25 mouse cellular contexts compared by ENCODE assay signal in the genomic region with DNA sequence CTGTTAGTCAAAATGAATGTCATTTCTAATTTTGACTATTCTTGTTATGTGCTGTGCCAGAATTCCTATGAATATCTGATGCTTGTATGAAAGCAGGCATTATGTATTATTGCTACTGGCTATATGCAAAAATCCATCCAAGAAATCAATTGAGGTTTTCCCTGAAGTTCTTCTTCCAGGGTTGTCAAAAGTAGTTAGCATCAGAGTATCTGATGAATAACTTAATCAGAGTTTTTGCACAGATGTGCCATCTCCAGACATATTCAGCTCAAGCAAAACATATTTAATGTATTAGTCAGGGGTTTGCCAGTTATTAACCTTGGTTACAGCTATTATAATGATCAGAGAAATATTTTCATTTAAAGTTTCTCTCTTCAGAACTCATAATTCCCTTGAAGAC.
DNase-seq lines count a peak whose midpoint lies in the region; ATAC-seq and TF ChIP-seq lines count a peak whose summit lies in the region.
"Had no signal": no experiment of that assay in that cellular context is flagged by ENCODE, and none has a peak within 500 bp of the region (broad histone marks: within the 10 kb centered on the region; RNA-seq: fewer than 3 reads in every experiment).

No protein-coding gene starts in this region.

- peak; percentile 46 for DNase-seq in midbrain, embryonic 14.5 days
- DNase-seq in retina, embryonic 14.5 days (ENCODE audit: low spot score), result peak; percentile 15
- DNase-seq in retina, postnatal 1 day, result no peak
- peak; percentile 2 for DNase-seq in brain, embryonic 14.5 days (ENCODE audit: low read depth)
- DNase-seq in forebrain, embryonic 14.5 days (ENCODE audit: low spot score), result no peak
- DNase-seq: adrenal gland, adult 8-10 months; adrenal gland, postnatal 14 days; adrenal gland, postnatal 36 days; cerebellum, adult 11 months; cerebellum, adult 18-20 months; cerebellum, adult 8-10 months; cerebellum, adult 9-11 months; cerebellum, postnatal 14 days; cerebellum, postnatal 36 days; embryo, embryonic 11 days; forebrain, postnatal 0 days had no signal

- no peaks in the 10 kb centered on the region for H3K9me3 ChIP-seq in midbrain, embryonic 14.5 days (ENCODE audit: control insufficient read depth, low read length)
- H3K9me3 ChIP-seq in midbrain, embryonic 13.5 days, result no peaks in the 10 kb centered on the region
- no peaks in the 10 kb centered on the region for H3K9me3 ChIP-seq in forebrain, embryonic 14.5 days (replicated peaks; ENCODE audit: control insufficient read depth, low read length)
- H3K9me3 ChIP-seq: embryonic facial prominence, embryonic 12.5 days; embryonic facial prominence, embryonic 15.5 days; forebrain, embryonic 10.5 days; forebrain, embryonic 12.5 days; forebrain, embryonic 15.5 days had no signal

- no peak overlapping the region for H3K27ac ChIP-seq in midbrain, embryonic 14.5 days (replicated peaks; ENCODE audit: low read depth, low read length)
- H3K27ac ChIP-seq in midbrain, embryonic 13.5 days, result no peak overlapping the region
- H3K27ac ChIP-seq in forebrain, embryonic 14.5 days (ENCODE audit: low read depth, low read length), result no peak overlapping the region
- H3K27ac ChIP-seq: embryonic facial prominence, embryonic 12.5 days; embryonic facial prominence, embryonic 15.5 days; forebrain, embryonic 10.5 days; forebrain, embryonic 12.5 days; forebrain, embryonic 15.5 days had no signal

- TF ChIP-seq POLR2A in brain, embryonic 14.5 days (IDR thresholded peaks at IDR 0.05; ENCODE audit: borderline replicate concordance, extremely low read depth, insufficient read depth, insufficient read length, poor library complexity, severe bottlenecking), result no peak

- no peak for TF ChIP-seq CTCF in brain, embryonic 14.5 days (IDR thresholded peaks at IDR 0.05; ENCODE audit: borderline replicate concordance, extremely low read depth, insufficient read depth, insufficient read length)

- H3K9ac ChIP-seq in midbrain, embryonic 14.5 days (replicated peaks; ENCODE audit: low read length), result no peak overlapping the region
- H3K9ac ChIP-seq in midbrain, embryonic 13.5 days (replicated peaks), result no peak overlapping the region
- H3K9ac ChIP-seq in forebrain, embryonic 14.5 days (ENCODE audit: low read length), result no peak overlapping the region
- H3K9ac ChIP-seq: embryonic facial prominence, embryonic 12.5 days; embryonic facial prominence, embryonic 15.5 days; forebrain, embryonic 12.5 days; forebrain, embryonic 15.5 days; forebrain, postnatal 0 days had no signal

- H3K4me1 ChIP-seq in midbrain, embryonic 14.5 days (ENCODE audit: control insufficient read depth, insufficient read depth, low read length), result no peaks in the 10 kb centered on the region
- no peaks in the 10 kb centered on the region for H3K4me1 ChIP-seq in midbrain, embryonic 13.5 days (replicated peaks)
- no peaks in the 10 kb centered on the region for H3K4me1 ChIP-seq in forebrain, embryonic 14.5 days (ENCODE audit: control insufficient read depth, insufficient read depth, low read length)
- H3K4me1 ChIP-seq: embryonic facial prominence, embryonic 12.5 days; embryonic facial prominence, embryonic 15.5 days; forebrain, embryonic 10.5 days; forebrain, embryonic 12.5 days; forebrain, embryonic 15.5 days had no signal

- no peaks in the 10 kb centered on the region for H3K27me3 ChIP-seq in midbrain, embryonic 14.5 days (ENCODE audit: control insufficient read depth, insufficient read depth, low read length)
- H3K27me3 ChIP-seq in midbrain, embryonic 13.5 days, result no peaks in the 10 kb centered on the region
- H3K27me3 ChIP-seq in forebrain, embryonic 14.5 days (replicated peaks; ENCODE audit: control insufficient read depth, insufficient read depth, low read length), result no peaks in the 10 kb centered on the region
- H3K27me3 ChIP-seq: embryonic facial prominence, embryonic 12.5 days; embryonic facial prominence, embryonic 15.5 days; forebrain, embryonic 12.5 days; forebrain, embryonic 15.5 days had no signal

- H3K4me2 ChIP-seq in midbrain, embryonic 14.5 days (ENCODE audit: low read length), result no peak overlapping the region
- H3K4me2 ChIP-seq in midbrain, embryonic 13.5 days (replicated peaks), result no peak overlapping the region
- H3K4me2 ChIP-seq in forebrain, embryonic 14.5 days (ENCODE audit: low read length), result no peak overlapping the region
- H3K4me2 ChIP-seq: embryonic facial prominence, embryonic 12.5 days; embryonic facial prominence, embryonic 15.5 days; forebrain, embryonic 12.5 days; forebrain, embryonic 15.5 days had no signal

- H3K36me3 ChIP-seq in midbrain, embryonic 14.5 days (ENCODE audit: control insufficient read depth, insufficient read depth, low read length), result no peaks in the 10 kb centered on the region
- no peaks in the 10 kb centered on the region for H3K36me3 ChIP-seq in midbrain, embryonic 13.5 days
- H3K36me3 ChIP-seq in forebrain, embryonic 14.5 days (ENCODE audit: control insufficient read depth, insufficient read depth, low read length), result no peaks in the 10 kb centered on the region
- H3K36me3 ChIP-seq: embryonic facial prominence, embryonic 12.5 days; embryonic facial prominence, embryonic 15.5 days; forebrain, embryonic 10.5 days; forebrain, embryonic 12.5 days; forebrain, embryonic 15.5 days had no signal

- no peak overlapping the region for H3K4me3 ChIP-seq in midbrain, embryonic 14.5 days (replicated peaks; ENCODE audit: low read depth, low read length)
- H3K4me3 ChIP-seq in midbrain, embryonic 13.5 days (replicated peaks), result no peak overlapping the region
- no peak overlapping the region for H3K4me3 ChIP-seq in forebrain, embryonic 14.5 days (ENCODE audit: low read depth, low read length)
- H3K4me3 ChIP-seq: embryonic facial prominence, embryonic 12.5 days; embryonic facial prominence, embryonic 15.5 days; erythroblast, embryonic 14.5 days; forebrain, embryonic 10.5 days; forebrain, embryonic 12.5 days; forebrain, embryonic 15.5 days had no signal

- ATAC-seq in midbrain, embryonic 14.5 days (ENCODE audit: low FRiP score, low TSS enrichment), result no peak
- ATAC-seq in midbrain, embryonic 13.5 days, result no peak
- no peak for ATAC-seq in forebrain, embryonic 14.5 days
- ATAC-seq: activated CD4-positive, CD25-positive, alpha-beta regulatory T cell, adult 4 months; forebrain, embryonic 15.5 days; forebrain, postnatal 0 days; Patski had no signal

Comparison
In these comparisons a context has a peak if more than half of its experiments do, and no peak if none do; other contexts are left out.
1. DNase-seq: peak in midbrain, embryonic 14.5 days (single experiment), retina, embryonic 14.5 days (single experiment) and brain, embryonic 14.5 days (single experiment); none in retina, postnatal 1 day (single experiment) and forebrain, embryonic 14.5 days (single experiment).